Mouse (Mus musculus): ENCODE results near the gene Adgrd1. TPM values are rescaled to one million over a fixed set of nuclear protein-coding genes. Genes with fewer than 3 reads are reported as not detected.
A peak's percentile ranks its signal among the peaks of the same experiment; 100 is the strongest.

Adgrd1 gene
- polyA plus RNA-seq, 1 experiment from 2014 or later = 5.7 TPM

- DNase-seq (ENCODE audit: low spot score) (peak; percentile 22), ATAC-seq (ENCODE audit: low read depth) (no peak)
- H3K4me2 ChIP-seq (ENCODE audit: low read depth, low read length) = no peak overlapping the region
- no peaks in the 10 kb centered on the region for H3K9me3 ChIP-seq (ENCODE audit: control insufficient read depth, low read length)
- H3K36me3 ChIP-seq (ENCODE audit: control insufficient read depth, insufficient read depth, low read length) = no peaks in the 10 kb centered on the region
- H3K4me3 ChIP-seq (ENCODE audit: low read depth, low read length) = no peak overlapping the region
- H3K4me1 ChIP-seq (ENCODE audit: control insufficient read depth, insufficient read depth, low read length) = no peaks in the 10 kb centered on the region
- H3K27ac ChIP-seq (replicated peaks; ENCODE audit: low read depth, low read length) = no peak overlapping the region
- no peak overlapping the region for H3K9ac ChIP-seq (ENCODE audit: low read depth, low read length)
- WGBS = 53% methylated on average over 14 of the region's 14 CpGs
- no peaks in the 10 kb centered on the region for H3K27me3 ChIP-seq (replicated peaks; ENCODE audit: control insufficient read depth, insufficient read depth, low read length)
Measured at GRCm38 (mm10) chr5:129211385-129212031, 115.0 kb downstream of the Adgrd1 start.

GRCm38 (mm10) chr5:129214023-129214422 lies 117.5 kb downstream of the Adgrd1 start:
- Histone ChIP-seq H3K27ac (replicated peaks; ENCODE audit: low read depth, low read length) (no peak overlapping the region), H3K9me3 (ENCODE audit: control insufficient read depth, low read length) (no peaks in the 10 kb centered on the region), H3K36me3 (ENCODE audit: control insufficient read depth, insufficient read depth, low read length) (no peaks in the 10 kb centered on the region), H3K27me3 (replicated peaks; ENCODE audit: control insufficient read depth, insufficient read depth, low read length) (no peaks in the 10 kb centered on the region), H3K4me1 (ENCODE audit: control insufficient read depth, insufficient read depth, low read length) (peaks cover 15% of the 10 kb centered on the region; the same call in 1 of the 2 replicates), H3K4me2 (ENCODE audit: low read depth, low read length) (no peak overlapping the region), H3K4me3 (ENCODE audit: low read depth, low read length) (no peak overlapping the region), H3K9ac (ENCODE audit: low read depth, low read length) (no peak overlapping the region)
- no peak for DNase-seq (ENCODE audit: low spot score)
- 51% methylated on average over 9 of the region's 9 CpGs for WGBS
- no peak for ATAC-seq (ENCODE audit: low read depth)

GRCm38 (mm10) chr5:129216001-129216400 lies 119.5 kb downstream of the Adgrd1 start:
- ATAC-seq (ENCODE audit: low read depth) (no peak), DNase-seq (ENCODE audit: low spot score) (no peak)
- H3K36me3 ChIP-seq (ENCODE audit: control insufficient read depth, insufficient read depth, low read length) = no peaks in the 10 kb centered on the region
- peaks cover 15% of the 10 kb centered on the region; the same call in 1 of the 2 replicates for H3K4me1 ChIP-seq (ENCODE audit: control insufficient read depth, insufficient read depth, low read length)
- no peak overlapping the region for H3K4me3 ChIP-seq (ENCODE audit: low read depth, low read length)
- no peaks in the 10 kb centered on the region for H3K27me3 ChIP-seq (replicated peaks; ENCODE audit: control insufficient read depth, insufficient read depth, low read length)
- H3K4me2 ChIP-seq (ENCODE audit: low read depth, low read length) = no peak overlapping the region
- 74% methylated on average over 2 of the region's 2 CpGs for WGBS
- no peak overlapping the region for H3K9ac ChIP-seq (ENCODE audit: low read depth, low read length)
- H3K9me3 ChIP-seq (ENCODE audit: control insufficient read depth, low read length) = 0 out of 2 replicates have a peak, but pooled peaks cover 3% of the 10 kb centered on the region
- no peak overlapping the region for H3K27ac ChIP-seq (replicated peaks; ENCODE audit: low read depth, low read length)

- no peak overlapping the region for H3K27ac ChIP-seq (replicated peaks; ENCODE audit: low read depth, low read length)
- peaks cover 15% of the 10 kb centered on the region; the same call in 1 of the 2 replicates for H3K4me1 ChIP-seq (ENCODE audit: control insufficient read depth, insufficient read depth, low read length)
- peak overlapping the region; percentile 36 for H3K4me2 ChIP-seq (ENCODE audit: low read depth, low read length)
- WGBS = 8% methylated on average over 22 of the region's 22 CpGs
- H3K4me3 ChIP-seq (ENCODE audit: low read depth, low read length) = 0 out of 2 replicates have a peak overlapping the region, but pooled peaks have one; percentile 10
- H3K9ac ChIP-seq (ENCODE audit: low read depth, low read length) = 0 out of 2 replicates have a peak overlapping the region, but pooled peaks have one; percentile 8
- no peaks in the 10 kb centered on the region for H3K27me3 ChIP-seq (replicated peaks; ENCODE audit: control insufficient read depth, insufficient read depth, low read length)
- ATAC-seq (ENCODE audit: low read depth) = no peak
- H3K36me3 ChIP-seq (ENCODE audit: control insufficient read depth, insufficient read depth, low read length) = no peaks in the 10 kb centered on the region
- H3K9me3 ChIP-seq (ENCODE audit: control insufficient read depth, low read length) = 0 out of 2 replicates have a peak, but pooled peaks cover 3% of the 10 kb centered on the region
- DNase-seq (ENCODE audit: low spot score) = peak; percentile 9
Measured at GRCm38 (mm10) chr5:129217481-129218221, 121.1 kb downstream of the Adgrd1 start.

GRCm38 (mm10) chr5:129218222-129218505 lies 121.6 kb downstream of the Adgrd1 start:
- ATAC-seq (ENCODE audit: low read depth) = no peak
- Histone ChIP-seq H3K4me1 (ENCODE audit: control insufficient read depth, insufficient read depth, low read length) (peaks cover 15% of the 10 kb centered on the region; the same call in 1 of the 2 replicates), H3K4me2 (ENCODE audit: low read depth, low read length) (peak overlapping the region; percentile 36), H3K9me3 (ENCODE audit: control insufficient read depth, low read length) (0 out of 2 replicates have a peak, but pooled peaks cover 3% of the 10 kb centered on the region), H3K27me3 (replicated peaks; ENCODE audit: control insufficient read depth, insufficient read depth, low read length) (no peaks in the 10 kb centered on the region), H3K27ac (replicated peaks; ENCODE audit: low read depth, low read length) (no peak overlapping the region), H3K9ac (ENCODE audit: low read depth, low read length) (0 out of 2 replicates have a peak overlapping the region, but pooled peaks have one; percentile 8), H3K36me3 (ENCODE audit: control insufficient read depth, insufficient read depth, low read length) (no peaks in the 10 kb centered on the region), H3K4me3 (ENCODE audit: low read depth, low read length) (no peak overlapping the region)
- 9% methylated on average over 1 of the region's 3 CpGs for WGBS
- DNase-seq (ENCODE audit: low spot score) = no peak

- ATAC-seq (ENCODE audit: low read depth) (no peak), DNase-seq (ENCODE audit: low spot score) (no peak)
- Histone ChIP-seq H3K4me1 (ENCODE audit: control insufficient read depth, insufficient read depth, low read length) (peaks cover 15% of the 10 kb centered on the region; the same call in 1 of the 2 replicates), H3K9me3 (ENCODE audit: control insufficient read depth, low read length) (0 out of 2 replicates have a peak, but pooled peaks cover 3% of the 10 kb centered on the region), H3K27me3 (replicated peaks; ENCODE audit: control insufficient read depth, insufficient read depth, low read length) (no peaks in the 10 kb centered on the region), H3K4me2 (ENCODE audit: low read depth, low read length) (no peak overlapping the region), H3K9ac (ENCODE audit: low read depth, low read length) (no peak overlapping the region), H3K27ac (replicated peaks; ENCODE audit: low read depth, low read length) (no peak overlapping the region), H3K4me3 (ENCODE audit: low read depth, low read length) (no peak overlapping the region), H3K36me3 (ENCODE audit: control insufficient read depth, insufficient read depth, low read length) (no peaks in the 10 kb centered on the region)
- WGBS = 17% methylated on average over 8 of the region's 8 CpGs
Measured at GRCm38 (mm10) chr5:129218537-129218981, 122.0 kb downstream of the Adgrd1 start.

- Histone ChIP-seq H3K4me2 (ENCODE audit: low read depth, low read length) (no peak overlapping the region), H3K36me3 (ENCODE audit: control insufficient read depth, insufficient read depth, low read length) (no peaks in the 10 kb centered on the region), H3K27me3 (replicated peaks; ENCODE audit: control insufficient read depth, insufficient read depth, low read length) (no peaks in the 10 kb centered on the region), H3K9ac (ENCODE audit: low read depth, low read length) (no peak overlapping the region), H3K27ac (replicated peaks; ENCODE audit: low read depth, low read length) (no peak overlapping the region), H3K9me3 (ENCODE audit: control insufficient read depth, low read length) (0 out of 2 replicates have a peak, but pooled peaks cover 3% of the 10 kb centered on the region), H3K4me3 (ENCODE audit: low read depth, low read length) (no peak overlapping the region), H3K4me1 (ENCODE audit: control insufficient read depth, insufficient read depth, low read length) (peaks cover 15% of the 10 kb centered on the region; the same call in 1 of the 2 replicates)
- no peak for ATAC-seq (ENCODE audit: low read depth)
- DNase-seq (ENCODE audit: low spot score) = no peak
- 85% methylated on average over 5 of the region's 5 CpGs for WGBS
Measured at GRCm38 (mm10) chr5:129219178-129219760, 122.7 kb downstream of the Adgrd1 start.

- Histone ChIP-seq H3K9me3 (ENCODE audit: control insufficient read depth, low read length) (no peaks in the 10 kb centered on the region), H3K4me3 (ENCODE audit: low read depth, low read length) (no peak overlapping the region), H3K27ac (replicated peaks; ENCODE audit: low read depth, low read length) (no peak overlapping the region), H3K27me3 (replicated peaks; ENCODE audit: control insufficient read depth, insufficient read depth, low read length) (no peaks in the 10 kb centered on the region), H3K4me2 (ENCODE audit: low read depth, low read length) (no peak overlapping the region), H3K9ac (ENCODE audit: low read depth, low read length) (no peak overlapping the region), H3K4me1 (ENCODE audit: control insufficient read depth, insufficient read depth, low read length) (no peaks in the 10 kb centered on the region), H3K36me3 (ENCODE audit: control insufficient read depth, insufficient read depth, low read length) (no peaks in the 10 kb centered on the region)
- DNase-seq (ENCODE audit: low spot score) (no peak), ATAC-seq (ENCODE audit: low read depth) (no peak)
- 74% methylated on average over 33 of the region's 33 CpGs for WGBS
Measured at GRCm38 (mm10) chr5:129225810-129226450, 129.4 kb downstream of the Adgrd1 start.

All from embryonic facial prominence, embryonic 14.5 days (tissue).